Mouse (Mus musculus): ENCODE data around the gene Batf. TPM values are rescaled to one million over a fixed set of nuclear protein-coding genes. Genes with fewer than 3 reads are reported as not detected.

Gene Batf
- polyA plus RNA-seq (2014; fragmentation: Illumina TruSeq; extraction: RNeasy Lipid Tissue Mini Kit (QIAGEN cat#74804); ENCODE audit: low read depth, low replicate concordance): 0.24 TPM

GRCm38 (mm10) chr12:85686466-85687216, at the start of gene Batf:
Gene Batf (plus strand): TSS chr12:85686669.

GRCm38 (mm10) chr12:85745827-85746695, 59.6 kb downstream of the Batf start, which contains the start of gene Flvcr2:
Gene Flvcr2 (plus strand): TSS chr12:85746539.

Other genes starting within 250 kb of the Batf start
- gene Fos, start 212.8 kb upstream of the Batf start, polyA plus RNA-seq (2014; fragmentation: Illumina TruSeq; extraction: RNeasy Lipid Tissue Mini Kit (QIAGEN cat#74804); ENCODE audit: low read depth, low replicate concordance): 0.34 TPM
- gene Jdp2, start 87.6 kb upstream of the Batf start, polyA plus RNA-seq (2014; fragmentation: Illumina TruSeq; extraction: RNeasy Lipid Tissue Mini Kit (QIAGEN cat#74804); ENCODE audit: low read depth, low replicate concordance): 0.17 TPM
- 23.5 TPM for gene Flvcr2, start 59.9 kb downstream of the Batf start, polyA plus RNA-seq (2014; fragmentation: Illumina TruSeq; extraction: RNeasy Lipid Tissue Mini Kit (QIAGEN cat#74804); ENCODE audit: low read depth, low replicate concordance)
- gene Erg28, start 137.9 kb downstream of the Batf start, polyA plus RNA-seq (2014; fragmentation: Illumina TruSeq; extraction: RNeasy Lipid Tissue Mini Kit (QIAGEN cat#74804); ENCODE audit: low read depth, low replicate concordance): 40.1 TPM
- gene Ttll5, start 138.0 kb downstream of the Batf start, polyA plus RNA-seq (2014; fragmentation: Illumina TruSeq; extraction: RNeasy Lipid Tissue Mini Kit (QIAGEN cat#74804); ENCODE audit: low read depth, low replicate concordance): 185 TPM

Data from testis, adult 10 weeks (tissue).